Comparison of ENCODE assay signal across 8 mouse cellular contexts in genomic region chr1:127677131-127677631, GRCm38 (mm10). TPM values are rescaled to one million over a fixed set of nuclear protein-coding genes. Genes with fewer than 3 reads are reported as not detected.
DNase-seq lines count a peak whose midpoint lies in the region; ATAC-seq lines count a peak whose summit lies in the region.

No protein-coding gene starts in this region.

- peak overlapping the region; percentile 97 for H3K4me2 ChIP-seq in liver, embryonic 11.5 days
- peak overlapping the region; percentile 83 for H3K4me2 ChIP-seq in neural tube, embryonic 12.5 days (replicated peaks)

- DNase-seq in adrenal gland, postnatal 10 days: peak; percentile 30
- DNase-seq in adrenal gland, adult 8-10 months: no peak
- DNase-seq in cerebellum, postnatal 36 days: peak; percentile 61 to 67
- DNase-seq in heart, postnatal 4 days: peak; percentile 11
- peak; percentile 53 for DNase-seq in liver, embryonic 11.5 days (ENCODE audit: low spot score)
- DNase-seq in frontal cortex, postnatal 25 days (ENCODE audit: low spot score in 2 of 2): no peak

- H3K4me3 ChIP-seq in liver, embryonic 11.5 days (ENCODE audit: low read depth, low read length): peak overlapping the region; percentile 61
- peak overlapping the region; percentile 59 for H3K4me3 ChIP-seq in neural tube, embryonic 12.5 days

- H3K36me3 ChIP-seq in liver, embryonic 11.5 days (ENCODE audit: control insufficient read depth, insufficient read depth, low read length): no peaks in the 10 kb centered on the region
- H3K36me3 ChIP-seq in neural tube, embryonic 12.5 days: no peaks in the 10 kb centered on the region

- 1% methylated on average over 43 of the region's 44 CpGs for WGBS in liver, embryonic 11.5 days
- under 1% methylated on average over 44 of the region's 44 CpGs for WGBS in neural tube, embryonic 12.5 days

- peak overlapping the region; percentile 25; the same call in 1 of the 2 replicates for H3K9ac ChIP-seq in liver, embryonic 11.5 days (ENCODE audit: low read depth, low read length)
- H3K9ac ChIP-seq in neural tube, embryonic 12.5 days: peak overlapping the region; percentile 73

- peaks cover 52% of the 10 kb centered on the region for H3K27me3 ChIP-seq in liver, embryonic 11.5 days (replicated peaks; ENCODE audit: control insufficient read depth, insufficient read depth, low read length)
- peaks cover 78% of the 10 kb centered on the region for H3K27me3 ChIP-seq in neural tube, embryonic 12.5 days (replicated peaks)

- H3K27ac ChIP-seq in liver, embryonic 11.5 days (ENCODE audit: low read depth, low read length): no peak overlapping the region
- H3K27ac ChIP-seq in neural tube, embryonic 12.5 days: no peak overlapping the region; the same call in 1 of the 2 replicates

- H3K4me1 ChIP-seq in liver, embryonic 11.5 days (replicated peaks; ENCODE audit: control insufficient read depth, insufficient read depth, low read length): peaks cover 7% of the 10 kb centered on the region
- peaks cover 14% of the 10 kb centered on the region for H3K4me1 ChIP-seq in neural tube, embryonic 12.5 days

- peak; percentile 23 for ATAC-seq in CD4-positive, CD25-positive, alpha-beta regulatory T cell, adult 4 months
- no peak for ATAC-seq in liver, embryonic 11.5 days (replicated peaks; ENCODE audit: low FRiP score)
- ATAC-seq in neural tube, embryonic 12.5 days (ENCODE audit: low FRiP score, low read depth): peak; percentile 30

- H3K9me3 ChIP-seq in liver, embryonic 11.5 days (ENCODE audit: control insufficient read depth, low read length): no peaks in the 10 kb centered on the region
- no peaks in the 10 kb centered on the region for H3K9me3 ChIP-seq in neural tube, embryonic 12.5 days

RNA-seq across cellular contexts. Expression of gene Tmem163, which starts 2.2 kb away (rescaled TPM):
- total RNA-seq in adrenal gland, postnatal 10 days (2021): under 1 TPM; 0.30 to 0.39 TPM
- total RNA-seq in adrenal gland, adult 8-10 months (2022): 1 to 10 TPM in 2 of 4 experiments, not detected in 2; 1.6 TPM
- polyA plus RNA-seq in CD4-positive, CD25-positive, alpha-beta regulatory T cell, adult 4 months (2017; shearing (Covaris generic)): under 1 TPM in 1 of 2 experiments, not detected in 1; 0.12 TPM
- 10 to 100 TPM; 13.8 to 14.7 TPM for total RNA-seq in heart, postnatal 4 days (2021)
- polyA plus RNA-seq in liver, embryonic 11.5 days (2014; fragmentation: Nextera tagmentation; extraction: Ambion mirVana): 1.1 and 1.7 TPM in 2 replicates
- polyA plus RNA-seq in neural tube, embryonic 12.5 days (2016; fragmentation: Nextera tagmentation; extraction: Ambion mirVana): 44.2 and 46.8 TPM in 2 replicates

RNA-seq across cellular contexts. Expression of gene Acmsd, which starts 52.0 kb away (rescaled TPM):
- total RNA-seq in adrenal gland, postnatal 10 days (2021): under 1 TPM; 0.15 to 0.45 TPM
- not detected for total RNA-seq in adrenal gland, adult 8-10 months (2022)
- polyA plus RNA-seq in CD4-positive, CD25-positive, alpha-beta regulatory T cell, adult 4 months (2017; shearing (Covaris generic)): under 1 TPM in 1 of 2 experiments, not detected in 1; 0.34 TPM
- under 1 TPM; 0.31 to 0.59 TPM for total RNA-seq in heart, postnatal 4 days (2021)
- 7.2 and 7.3 TPM in 2 replicates for polyA plus RNA-seq in liver, embryonic 11.5 days (2014; fragmentation: Nextera tagmentation; extraction: Ambion mirVana)
- polyA plus RNA-seq in neural tube, embryonic 12.5 days (2016; fragmentation: Nextera tagmentation; extraction: Ambion mirVana): not detected in 2 replicates

Comparison
In these comparisons a context has a peak if more than half of its experiments do, and no peak if none do; other contexts are left out.
1. DNase-seq: peak in adrenal gland, postnatal 10 days (single experiment), cerebellum, postnatal 36 days (2 of 2), heart, postnatal 4 days (single experiment) and liver, embryonic 11.5 days (single experiment); none in adrenal gland, adult 8-10 months (single experiment) and frontal cortex, postnatal 25 days (0 of 2).
2. RNA of gene Tmem163, which starts 2.2 kb away (total RNA-seq): 13.8 to 14.7 TPM in heart, postnatal 4 days; 1.6 TPM in adrenal gland, adult 8-10 months and 0.30 to 0.39 TPM in adrenal gland, postnatal 10 days; every median in the first group is over 4 times any median in the second.